Mouse (Mus musculus) intestine, embryonic 14.5 days (tissue): ENCODE data around the gene Sell. TPM values are rescaled to one million over a fixed set of nuclear protein-coding genes. Genes with fewer than 3 reads are reported as not detected.

ENCODE experiments used
- ATAC-seq: fragments of 200-750 bp; cut with Nextera tagmentation; replicated peaks from 2 replicates; pipeline ENCODE4 v1.8.0; 2017; ENCODE audit warnings: low read depth, moderate number of reproducible peaks, moderate TSS enrichment, moderate library complexity; ENCODE audit not compliant: low FRiP score, low TSS enrichment
- DNase-seq: peaks from one replicate; pipeline ENCODE4 v3.0.0-alpha.2; 2018; ENCODE audit warnings: low spot score
- H3K27ac ChIP-seq: fragments of 300-500 bp; sonication (generic); 2 replicates; pipeline ENCODE4 v1.5.1; 2014; ENCODE audit warnings: low read depth, mild to moderate bottlenecking, control low read depth
- H3K27me3 ChIP-seq: fragments of 300-500 bp; sonication (generic); replicated peaks from 2 replicates; pipeline ENCODE4 v1.6.1; 2014; ENCODE audit warnings: low read length, control low read depth; ENCODE audit not compliant: control insufficient read depth, insufficient read depth
- H3K36me3 ChIP-seq: fragments of 300-500 bp; sonication (generic); 2 replicates; pipeline ENCODE4 v1.6.1; 2014; ENCODE audit warnings: low read length, control low read depth; ENCODE audit not compliant: control insufficient read depth, insufficient read depth
- H3K4me1 ChIP-seq: fragments of 300-500 bp; sonication (generic); replicated peaks from 2 replicates; pipeline ENCODE4 v1.6.1; 2014; ENCODE audit warnings: low read length, control low read depth, mixed read lengths; ENCODE audit not compliant: control insufficient read depth, insufficient read depth
- H3K4me2 ChIP-seq: fragments of 300-500 bp; sonication (generic); 2 replicates; pipeline ENCODE4 v1.6.1; 2014; ENCODE audit warnings: low read length
- H3K4me3 ChIP-seq: fragments of 300-500 bp; sonication (generic); 2 replicates; pipeline ENCODE4 v1.5.1; 2014; ENCODE audit warnings: low read depth, low read length, control low read depth, mixed read lengths
- H3K9ac ChIP-seq: fragments of 300-500 bp; sonication (generic); 2 replicates; pipeline ENCODE4 v1.6.1; 2014; ENCODE audit warnings: mild to moderate bottlenecking, low read length
- H3K9me3 ChIP-seq: fragments of 300-500 bp; sonication (generic); 2 replicates; pipeline ENCODE4 v1.6.1; 2016; ENCODE audit warnings: low read length, control low read depth; ENCODE audit not compliant: control insufficient read depth
- WGBS: fragments of 180-500 bp; shearing (Covaris S2); extraction: QIAGEN DNeasy Blood & Tissue Kit; methylation state at CpG from one replicate; pipeline ENCODE4 v1.1.7; 2014; 5-methylcytosine and 5-hydroxymethylcytosine counted together
- polyA plus RNA-seq: library from polyadenylated mRNA; unstranded; fragments of >200 nt; fragmentation: Nextera tagmentation; extraction: Ambion mirVana; gene quantifications from 2 replicates; pipeline ENCODE4 v1.2.1, GENCODE M21; 2014

The Sell gene
- polyA plus RNA-seq, 1 experiment from 2014 or later = 0.26 TPM

DNA sequence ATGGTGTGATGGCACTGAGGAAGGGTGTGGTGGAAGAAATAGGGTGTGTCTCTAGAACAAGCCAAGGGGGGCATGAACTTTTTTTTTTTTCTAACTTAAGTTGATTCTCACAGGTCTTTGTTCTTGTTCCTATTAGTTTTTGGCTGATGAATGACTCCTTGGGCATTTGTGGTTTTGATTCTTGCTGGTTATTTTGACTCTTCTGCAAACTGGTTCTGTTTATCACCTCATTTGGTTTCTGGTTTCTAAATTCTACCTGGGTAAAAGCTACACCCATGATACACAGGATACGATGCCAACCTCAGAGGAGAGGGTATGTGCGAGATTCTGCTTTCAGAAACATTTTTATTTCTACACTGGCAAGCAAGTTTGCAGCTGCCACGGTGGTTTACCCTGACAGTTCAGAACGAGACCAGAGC is 16.6 kb downstream of the Sell start:
- Histone ChIP-seq H3K4me2 (no peak overlapping the region), H3K4me1 (no peaks in the 10 kb centered on the region), H3K4me3 (no peak overlapping the region), H3K36me3 (no peaks in the 10 kb centered on the region), H3K9ac (no peak overlapping the region), H3K27ac (no peak overlapping the region), H3K9me3 (no peaks in the 10 kb centered on the region), H3K27me3 (no peaks in the 10 kb centered on the region)
- ATAC-seq (no peak), DNase-seq (no peak)
- WGBS = 79% methylated on average over 4 of the region's 4 CpGs

DNA sequence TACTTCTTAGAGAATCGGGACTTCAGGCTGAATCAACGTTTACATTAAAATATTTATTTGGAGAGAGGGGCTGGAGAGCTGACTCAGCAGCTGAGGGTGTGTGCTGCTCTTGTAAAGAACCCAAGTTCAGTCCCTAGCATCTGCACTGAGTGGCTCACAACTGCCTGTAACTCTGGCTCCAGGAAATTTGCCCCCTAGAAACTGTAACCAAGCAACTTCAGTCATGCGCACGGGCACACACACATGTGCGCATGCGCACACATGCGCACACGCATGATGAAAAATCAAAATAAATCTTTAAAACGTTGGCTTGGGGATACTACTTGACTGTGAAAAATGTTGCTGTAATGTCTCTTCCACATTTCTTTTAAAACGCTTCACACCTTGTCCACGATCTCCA is 17.3 kb downstream of the Sell start:
- Histone ChIP-seq H3K36me3 (no peaks in the 10 kb centered on the region), H3K9me3 (no peaks in the 10 kb centered on the region), H3K9ac (no peak overlapping the region), H3K4me2 (no peak overlapping the region), H3K4me1 (no peaks in the 10 kb centered on the region), H3K27ac (no peak overlapping the region), H3K4me3 (no peak overlapping the region), H3K27me3 (no peaks in the 10 kb centered on the region)
- DNase-seq (no peak), ATAC-seq (no peak)
- WGBS = 75% methylated on average over 11 of the region's 11 CpGs

DNA sequence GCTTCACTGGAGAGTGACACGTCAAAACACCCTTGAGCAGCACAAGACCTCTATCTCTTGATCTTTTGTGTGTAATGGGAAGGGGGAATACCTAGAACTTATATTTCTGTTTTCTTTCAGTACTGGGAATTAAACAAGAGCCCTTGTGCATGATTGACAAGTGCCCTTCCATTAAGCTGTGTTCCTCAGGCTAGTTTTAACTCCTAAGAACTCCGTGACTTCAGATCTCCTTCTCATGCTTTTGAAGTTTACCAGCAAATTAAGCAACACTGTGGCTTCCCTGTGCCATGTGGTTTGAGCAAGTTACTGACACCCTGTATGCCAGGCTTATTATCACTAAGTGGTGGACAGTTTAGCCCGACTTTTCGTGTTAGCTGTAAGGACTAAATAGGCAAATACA is 21.3 kb downstream of the Sell start:
- Histone ChIP-seq H3K4me3 (no peak overlapping the region), H3K4me1 (no peaks in the 10 kb centered on the region), H3K9ac (no peak overlapping the region), H3K4me2 (no peak overlapping the region), H3K36me3 (no peaks in the 10 kb centered on the region), H3K9me3 (no peaks in the 10 kb centered on the region), H3K27ac (no peak overlapping the region), H3K27me3 (no peaks in the 10 kb centered on the region)
- ATAC-seq (no peak), DNase-seq (no peak)
- 83% methylated on average over 4 of the region's 4 CpGs for WGBS

DNA sequence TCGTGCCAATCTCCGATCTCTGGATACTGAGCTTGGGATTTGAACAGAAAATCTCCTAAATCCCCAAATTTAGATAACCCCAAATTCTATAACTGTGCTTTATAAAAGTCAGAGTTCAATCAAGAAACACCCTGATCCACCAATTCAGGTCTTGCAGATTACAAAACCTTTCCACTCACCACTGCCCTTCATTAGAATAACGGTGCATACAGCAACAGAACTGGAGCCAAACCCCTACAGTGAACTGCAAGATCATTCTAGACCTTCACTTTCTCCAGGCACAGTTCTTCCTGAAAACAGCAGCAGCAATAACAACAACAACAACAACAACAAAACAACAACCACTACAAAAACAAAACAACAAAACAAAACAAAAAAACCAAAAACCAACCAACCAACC is 25.0 kb downstream of the Sell start:
- ATAC-seq = no peak

DNA sequence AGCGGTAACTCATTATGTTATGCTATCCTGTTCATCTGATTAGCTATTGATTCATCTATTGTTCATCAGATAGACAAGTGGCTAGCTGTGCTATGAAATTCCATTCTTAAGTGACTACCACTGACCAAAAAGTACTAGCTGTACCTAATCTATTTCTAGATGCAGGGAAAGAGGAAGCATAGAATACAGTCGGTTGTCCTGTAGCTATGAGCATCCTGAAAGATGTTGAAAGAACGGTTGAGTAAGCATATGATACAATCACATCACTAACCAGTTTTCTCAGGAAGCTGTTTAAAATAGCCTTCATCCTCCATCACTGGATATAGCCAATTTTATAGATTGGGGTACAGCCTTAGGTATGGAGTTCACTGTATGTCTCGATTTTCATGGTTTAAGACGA is 26.1 kb downstream of the Sell start:
- WGBS = 92% methylated on average over 5 of the region's 5 CpGs
- no peaks in the 10 kb centered on the region for H3K4me1 ChIP-seq
- DNase-seq = no peak

More for the DNA sequence above, 25.0 kb downstream of the Sell start:
- Histone ChIP-seq H3K9me3 (no peaks in the 10 kb centered on the region), H3K36me3 (no peaks in the 10 kb centered on the region), H3K27ac (no peak overlapping the region), H3K27me3 (no peaks in the 10 kb centered on the region), H3K4me3 (no peak overlapping the region), H3K4me2 (no peak overlapping the region), H3K4me1 (no peaks in the 10 kb centered on the region), H3K9ac (no peak overlapping the region)
- WGBS = 78% methylated on average over 3 of the region's 3 CpGs
- no peak for DNase-seq

DNA sequence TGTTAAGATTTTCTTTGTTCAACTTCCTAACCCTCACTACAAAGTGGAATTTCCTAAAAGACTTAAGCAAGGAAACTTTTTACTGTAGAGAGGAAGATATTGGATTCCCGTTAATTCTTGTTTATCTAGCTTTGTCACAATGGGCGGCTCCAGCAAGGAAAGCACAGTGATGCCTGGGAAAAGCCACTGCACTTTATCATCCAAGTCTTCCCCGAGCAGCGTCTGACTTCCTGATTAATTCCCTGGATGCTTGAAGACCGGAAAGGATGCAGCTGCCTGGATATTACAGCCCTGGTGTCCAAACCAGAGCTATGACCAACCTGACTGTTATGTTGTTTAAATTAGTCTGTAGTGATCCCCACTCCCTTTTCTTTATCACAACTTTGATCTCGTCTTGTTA is 35.0 kb downstream of the Sell start:
- no peak overlapping the region for H3K27ac ChIP-seq
- H3K9me3 ChIP-seq = no peaks in the 10 kb centered on the region
- no peak overlapping the region for H3K9ac ChIP-seq
- H3K4me1 ChIP-seq = no peaks in the 10 kb centered on the region
- 24% methylated on average over 6 of the region's 6 CpGs for WGBS
- ATAC-seq (no peak), DNase-seq (no peak)
- H3K27me3 ChIP-seq = no peaks in the 10 kb centered on the region
- H3K4me2 ChIP-seq = no peak overlapping the region
- H3K36me3 ChIP-seq = no peaks in the 10 kb centered on the region
- no peak overlapping the region for H3K4me3 ChIP-seq

More for the DNA sequence above, 26.1 kb downstream of the Sell start:
- no peak overlapping the region for H3K4me3 ChIP-seq
- H3K9ac ChIP-seq = no peak overlapping the region
- H3K36me3 ChIP-seq = no peaks in the 10 kb centered on the region
- ATAC-seq = no peak
- no peaks in the 10 kb centered on the region for H3K27me3 ChIP-seq
- no peak overlapping the region for H3K27ac ChIP-seq
- no peak overlapping the region for H3K4me2 ChIP-seq
- H3K9me3 ChIP-seq = no peaks in the 10 kb centered on the region

DNA sequence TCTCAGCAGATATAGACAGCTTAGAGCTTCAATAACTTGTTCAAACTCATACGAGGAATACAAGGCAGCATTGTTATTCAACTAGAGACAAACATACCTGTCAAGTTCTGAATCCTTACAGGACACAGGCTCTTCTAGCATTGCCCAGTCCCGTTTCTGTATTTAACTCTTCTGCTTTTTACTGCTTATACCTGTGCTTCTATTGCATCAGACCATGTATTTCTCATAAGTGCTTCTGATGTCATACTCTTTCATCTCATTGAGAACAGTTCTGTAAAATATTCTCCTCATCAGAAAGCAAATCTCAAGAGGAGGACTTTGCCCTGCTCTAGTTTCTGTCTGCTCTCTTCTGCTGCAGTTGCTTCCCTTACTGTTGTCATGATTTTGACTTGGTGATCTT is 36.1 kb downstream of the Sell start:
- Histone ChIP-seq H3K9ac (no peak overlapping the region), H3K27ac (no peak overlapping the region), H3K9me3 (no peaks in the 10 kb centered on the region), H3K4me1 (no peaks in the 10 kb centered on the region), H3K4me2 (no peak overlapping the region), H3K4me3 (no peak overlapping the region), H3K36me3 (no peaks in the 10 kb centered on the region), H3K27me3 (no peaks in the 10 kb centered on the region)
- ATAC-seq (no peak), DNase-seq (no peak)
- WGBS = 61% methylated on average over 2 of the region's 2 CpGs

DNA sequence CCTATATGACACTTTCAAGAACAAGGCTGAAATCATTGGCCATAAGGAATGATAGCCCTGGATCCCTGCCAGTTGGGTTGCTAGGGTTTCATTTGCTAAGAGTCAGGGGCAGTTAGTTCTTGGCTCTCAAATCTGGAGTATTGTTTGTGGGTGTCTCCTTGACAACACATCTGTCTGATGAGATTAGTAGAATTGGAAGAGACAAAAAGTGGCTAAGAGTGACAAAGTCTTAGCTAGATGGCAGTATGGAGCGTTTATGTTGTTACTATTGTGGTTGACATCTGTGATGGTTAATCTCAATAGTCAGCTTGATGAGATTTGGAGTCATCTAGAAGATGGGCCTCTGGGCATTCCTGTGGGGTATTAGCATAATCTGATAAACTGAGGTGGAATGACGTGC is 36.6 kb downstream of the Sell start:
- DNase-seq (no peak), ATAC-seq (no peak)
- Histone ChIP-seq H3K4me2 (no peak overlapping the region), H3K4me3 (no peak overlapping the region), H3K9ac (no peak overlapping the region), H3K4me1 (no peaks in the 10 kb centered on the region), H3K27ac (no peak overlapping the region), H3K27me3 (no peaks in the 10 kb centered on the region), H3K9me3 (no peaks in the 10 kb centered on the region), H3K36me3 (no peaks in the 10 kb centered on the region)
- WGBS = 80% methylated on average over 2 of the region's 2 CpGs

DNA sequence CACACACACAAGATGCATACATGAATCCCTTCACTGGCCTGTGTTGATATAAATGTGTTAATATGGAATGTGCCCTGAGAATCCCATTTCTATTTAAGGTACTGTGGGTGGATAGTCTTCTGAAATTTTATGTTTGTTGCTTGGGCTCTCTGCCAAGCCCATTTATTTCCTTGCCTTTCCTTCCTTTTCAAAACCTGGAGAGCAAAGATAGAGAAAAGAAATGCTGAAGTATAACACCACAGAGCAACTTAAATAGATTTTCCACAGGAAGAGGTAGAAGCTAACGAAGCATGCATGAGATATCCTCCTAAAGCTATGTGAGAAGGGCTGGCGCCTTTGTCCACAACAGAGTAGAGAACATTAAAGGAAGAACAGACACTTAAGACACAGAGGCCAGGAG is 48.0 kb downstream of the Sell start:
- no peaks in the 10 kb centered on the region for H3K9me3 ChIP-seq
- no peak overlapping the region for H3K27ac ChIP-seq
- H3K9ac ChIP-seq = no peak overlapping the region
- WGBS = 77% methylated on average over 2 of the region's 2 CpGs
- ATAC-seq = no peak
- H3K36me3 ChIP-seq = no peaks in the 10 kb centered on the region
- no peaks in the 10 kb centered on the region for H3K27me3 ChIP-seq
- no peak overlapping the region for H3K4me3 ChIP-seq
- H3K4me1 ChIP-seq = no peaks in the 10 kb centered on the region
- no peak for DNase-seq
- no peak overlapping the region for H3K4me2 ChIP-seq
